Mouse (Mus musculus): ENCODE data around the gene Gm49342. TPM values are rescaled to one million over a fixed set of nuclear protein-coding genes. Genes with fewer than 3 reads are reported as not detected.
A peak's percentile ranks its signal among the peaks of the same experiment; 100 is the strongest.
"Not testable (repeated sequence)": the region's sequence is repeated elsewhere in the genome, so short reads cannot be mapped to it uniquely, and the experiment has no call there.

Gene Gm49342
- polyA plus RNA-seq, 1 experiment from 2014 or later = not detected

- under 1% methylated on average over 34 of the region's 38 CpGs for WGBS
- Histone ChIP-seq H3K4me2 (replicated peaks; ENCODE audit: low read depth, low read length) (peak overlapping the region; percentile 77), H3K4me1 (ENCODE audit: control insufficient read depth, insufficient read depth, low read length) (peaks cover 13% of the 10 kb centered on the region), H3K27ac (ENCODE audit: low read depth, low read length) (peak overlapping the region; percentile 82), H3K9me3 (ENCODE audit: control insufficient read depth, low read length) (no peaks in the 10 kb centered on the region), H3K36me3 (ENCODE audit: control insufficient read depth, insufficient read depth, low read length) (peaks cover 36% of the 10 kb centered on the region), H3K4me3 (ENCODE audit: low read length) (peak overlapping the region; percentile 96), H3K9ac (ENCODE audit: low read depth, low read length) (peak overlapping the region; percentile 97), H3K27me3 (ENCODE audit: control insufficient read depth, insufficient read depth, low read length) (no peaks in the 10 kb centered on the region)
- ATAC-seq (ENCODE audit: low FRiP score, low TSS enrichment) = peak; percentile 48
Measured at GRCm38 (mm10) chr14:50930377-50930753, 14.0 kb upstream of the Gm49342 start.

- peaks cover 10% of the 10 kb centered on the region for H3K4me1 ChIP-seq (ENCODE audit: control insufficient read depth, insufficient read depth, low read length)
- peak within 1 kb of the TSS; percentile 96 for H3K4me3 ChIP-seq (ENCODE audit: low read length)
- under 1% methylated on average over 54 of the region's 68 CpGs for WGBS
- H3K27me3 ChIP-seq (ENCODE audit: control insufficient read depth, insufficient read depth, low read length) = no peaks in the 10 kb centered on the region
- H3K4me2 ChIP-seq (replicated peaks; ENCODE audit: low read depth, low read length) = peak within 1 kb of the TSS; percentile 77
- H3K9me3 ChIP-seq (ENCODE audit: control insufficient read depth, low read length) = no peaks in the 10 kb centered on the region
- H3K27ac ChIP-seq (ENCODE audit: low read depth, low read length) = peak within 1 kb of the TSS; percentile 82
- peak; percentile 99 for ATAC-seq (ENCODE audit: low FRiP score, low TSS enrichment)
- peaks cover 36% of the 10 kb centered on the region for H3K36me3 ChIP-seq (ENCODE audit: control insufficient read depth, insufficient read depth, low read length)
- peak within 1 kb of the TSS; percentile 97 for H3K9ac ChIP-seq (ENCODE audit: low read depth, low read length)
Measured at GRCm38 (mm10) chr14:50930754-50931492, 13.4 kb upstream of the Gm49342 start, which contains the start of the genes Pip4p1 and Pnp. Gene Pip4p1, minus strand, starts transcription at chr14:50930856. Gene Pnp, plus strand, starts transcription at chr14:50931082.

GRCm38 (mm10) chr14:50931493-50932020, 12.8 kb upstream of the Gm49342 start:
- Histone ChIP-seq H3K27ac (ENCODE audit: low read depth, low read length) (peak overlapping the region; percentile 77), H3K4me1 (ENCODE audit: control insufficient read depth, insufficient read depth, low read length) (peaks cover 7% of the 10 kb centered on the region), H3K4me3 (ENCODE audit: low read length) (peak overlapping the region; percentile 96), H3K9me3 (ENCODE audit: control insufficient read depth, low read length) (no peaks in the 10 kb centered on the region), H3K27me3 (ENCODE audit: control insufficient read depth, insufficient read depth, low read length) (no peaks in the 10 kb centered on the region), H3K4me2 (replicated peaks; ENCODE audit: low read depth, low read length) (peak overlapping the region; percentile 62), H3K9ac (ENCODE audit: low read depth, low read length) (peak overlapping the region; percentile 62; the same call in 1 of the 2 replicates), H3K36me3 (ENCODE audit: control insufficient read depth, insufficient read depth, low read length) (peaks cover 30% of the 10 kb centered on the region)
- ATAC-seq (ENCODE audit: low FRiP score, low TSS enrichment) = no peak
- 13% methylated on average over 12 of the region's 12 CpGs for WGBS

- Histone ChIP-seq H3K27me3 (ENCODE audit: control insufficient read depth, insufficient read depth, low read length) (no peaks in the 10 kb centered on the region), H3K27ac (ENCODE audit: low read depth, low read length) (no peak overlapping the region), H3K4me1 (ENCODE audit: control insufficient read depth, insufficient read depth, low read length) (no peaks in the 10 kb centered on the region), H3K36me3 (ENCODE audit: control insufficient read depth, insufficient read depth, low read length) (no peaks in the 10 kb centered on the region), H3K9ac (ENCODE audit: low read depth, low read length) (no peak overlapping the region), H3K4me2 (replicated peaks; ENCODE audit: low read depth, low read length) (no peak overlapping the region), H3K4me3 (ENCODE audit: low read length) (no peak overlapping the region), H3K9me3 (ENCODE audit: control insufficient read depth, low read length) (no peaks in the 10 kb centered on the region)
- WGBS = 62% methylated on average over 1 of the region's 1 CpGs
- no peak for ATAC-seq (ENCODE audit: low FRiP score, low TSS enrichment)
Measured at GRCm38 (mm10) chr14:50936649-50937048, 7.7 kb upstream of the Gm49342 start.

GRCm38 (mm10) chr14:50938119-50938908, 6.0 kb upstream of the Gm49342 start:
- no peak for ATAC-seq (ENCODE audit: low FRiP score, low TSS enrichment)
- no peak overlapping the region for H3K9ac ChIP-seq (ENCODE audit: low read depth, low read length)
- WGBS = 95% methylated on average over 3 of the region's 3 CpGs

GRCm38 (mm10) chr14:50938940-50939339, 5.4 kb upstream of the Gm49342 start:
- WGBS = 43% methylated on average over 2 of the region's 2 CpGs
- Histone ChIP-seq H3K36me3 (ENCODE audit: control insufficient read depth, insufficient read depth, low read length) (no peaks in the 10 kb centered on the region), H3K27me3 (ENCODE audit: control insufficient read depth, insufficient read depth, low read length) (no peaks in the 10 kb centered on the region)

More at GRCm38 (mm10) chr14:50938119-50938908, 6.0 kb upstream of the Gm49342 start:
- H3K4me1 ChIP-seq (ENCODE audit: control insufficient read depth, insufficient read depth, low read length) = no peaks in the 10 kb centered on the region
- no peaks in the 10 kb centered on the region for H3K9me3 ChIP-seq (ENCODE audit: control insufficient read depth, low read length)
- no peaks in the 10 kb centered on the region for H3K36me3 ChIP-seq (ENCODE audit: control insufficient read depth, insufficient read depth, low read length)
- H3K4me2 ChIP-seq (replicated peaks; ENCODE audit: low read depth, low read length) = no peak overlapping the region
- H3K4me3 ChIP-seq (ENCODE audit: low read length) = no peak overlapping the region
- H3K27me3 ChIP-seq (ENCODE audit: control insufficient read depth, insufficient read depth, low read length) = no peaks in the 10 kb centered on the region
- H3K27ac ChIP-seq (ENCODE audit: low read depth, low read length) = no peak overlapping the region

GRCm38 (mm10) chr14:50944668-50945033, 334 bp downstream of the Gm49342 start:
- peak; percentile 96 for ATAC-seq (ENCODE audit: low FRiP score, low TSS enrichment)
- H3K36me3 ChIP-seq (ENCODE audit: control insufficient read depth, insufficient read depth, low read length); H3K27me3 ChIP-seq (ENCODE audit: control insufficient read depth, insufficient read depth, low read length): not testable (repeated sequence)

More at GRCm38 (mm10) chr14:50938940-50939339, 5.4 kb upstream of the Gm49342 start:
- H3K27ac ChIP-seq (ENCODE audit: low read depth, low read length) = no peak overlapping the region
- no peaks in the 10 kb centered on the region for H3K9me3 ChIP-seq (ENCODE audit: control insufficient read depth, low read length)
- no peak overlapping the region for H3K4me2 ChIP-seq (replicated peaks; ENCODE audit: low read depth, low read length)
- no peak for ATAC-seq (ENCODE audit: low FRiP score, low TSS enrichment)
- H3K4me3 ChIP-seq (ENCODE audit: low read length) = no peak overlapping the region
- H3K9ac ChIP-seq (ENCODE audit: low read depth, low read length) = no peak overlapping the region
- 0 out of 2 replicates have a peak, but pooled peaks cover 3% of the 10 kb centered on the region for H3K4me1 ChIP-seq (ENCODE audit: control insufficient read depth, insufficient read depth, low read length)

GRCm38 (mm10) chr14:50945081-50945480, 764 bp downstream of the Gm49342 start:
- not testable (repeated sequence) for H3K27ac ChIP-seq (ENCODE audit: low read depth, low read length); H3K4me1 ChIP-seq (ENCODE audit: control insufficient read depth, insufficient read depth, low read length)

More at GRCm38 (mm10) chr14:50944668-50945033, 334 bp downstream of the Gm49342 start:
- Histone ChIP-seq H3K4me3 (ENCODE audit: low read length) (peak overlapping the region; percentile 37), H3K27ac (ENCODE audit: low read depth, low read length) (peak overlapping the region; percentile 83), H3K9ac (ENCODE audit: low read depth, low read length) (peak overlapping the region; percentile 53; the same call in 1 of the 2 replicates), H3K4me2 (replicated peaks; ENCODE audit: low read depth, low read length) (peak overlapping the region; percentile 63)
- not testable (repeated sequence) for H3K4me1 ChIP-seq (ENCODE audit: control insufficient read depth, insufficient read depth, low read length); H3K9me3 ChIP-seq (ENCODE audit: control insufficient read depth, low read length)
- under 1% methylated on average over 15 of the region's 15 CpGs for WGBS

More at GRCm38 (mm10) chr14:50945081-50945480, 764 bp downstream of the Gm49342 start:
- not testable (repeated sequence) for H3K9me3 ChIP-seq (ENCODE audit: control insufficient read depth, low read length); H3K27me3 ChIP-seq (ENCODE audit: control insufficient read depth, insufficient read depth, low read length); H3K36me3 ChIP-seq (ENCODE audit: control insufficient read depth, insufficient read depth, low read length); ATAC-seq (ENCODE audit: low FRiP score, low TSS enrichment)
- peak overlapping the region; percentile 63 for H3K4me2 ChIP-seq (replicated peaks; ENCODE audit: low read depth, low read length)
- peak overlapping the region; percentile 37 for H3K4me3 ChIP-seq (ENCODE audit: low read length)
- 12% methylated on average over 6 of the region's 6 CpGs for WGBS
- peak overlapping the region; percentile 53; the same call in 1 of the 2 replicates for H3K9ac ChIP-seq (ENCODE audit: low read depth, low read length)

Measured in kidney, embryonic 14.5 days (tissue).